Comparison of ENCODE assay signal across 10 mouse cellular contexts in the genomic region with DNA sequence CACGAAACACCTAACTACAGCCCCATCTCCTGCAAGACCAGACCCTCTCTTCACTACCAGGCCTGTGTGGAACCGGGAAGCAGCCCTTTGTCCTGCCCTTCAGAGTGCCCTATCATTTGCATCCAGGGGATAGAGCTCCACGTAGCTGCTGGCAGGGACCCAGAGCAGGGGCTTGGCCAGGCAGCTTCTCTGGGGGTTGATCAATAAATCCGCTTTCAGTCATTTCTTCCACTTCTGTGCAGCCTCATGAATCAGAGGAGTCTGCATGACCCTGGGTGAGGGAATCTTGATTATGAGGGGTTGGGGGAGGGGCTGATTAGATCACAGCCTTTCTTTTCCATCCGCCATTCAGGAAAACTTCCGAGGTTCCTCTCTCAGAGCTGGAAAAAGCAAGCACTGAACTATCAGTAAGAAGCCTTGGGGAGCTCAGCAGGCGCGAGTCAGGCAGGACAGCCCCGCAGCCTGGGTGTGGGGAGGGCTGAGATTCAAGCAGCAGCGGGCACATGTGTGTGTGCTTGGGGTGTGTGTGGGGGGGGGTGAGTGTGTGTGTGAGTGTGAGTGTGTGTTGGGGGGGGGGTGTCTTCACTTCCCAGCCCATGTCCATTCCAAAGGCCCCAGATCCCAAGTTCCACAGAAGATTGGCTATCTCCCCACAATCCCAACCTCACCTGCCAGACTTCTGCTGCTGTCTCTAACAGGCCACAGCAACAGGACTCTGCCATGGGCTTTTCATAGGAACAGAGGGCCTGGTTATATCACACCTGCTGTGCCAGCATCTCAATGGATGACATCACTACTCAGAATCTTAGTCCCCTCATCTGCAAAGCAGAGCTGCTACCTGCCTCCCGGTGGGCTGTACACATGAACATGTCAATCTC. TPM values are rescaled to one million over a fixed set of nuclear protein-coding genes. Genes with fewer than 3 reads are reported as not detected.
DNase-seq lines count a peak whose midpoint lies in the region; ATAC-seq and TF ChIP-seq lines count a peak whose summit lies in the region.
"Had no signal": no experiment of that assay in that cellular context is flagged by ENCODE, and none has a peak within 500 bp of the region (broad histone marks: within the 10 kb centered on the region; RNA-seq: fewer than 3 reads in every experiment).

No protein-coding gene starts in this region.

- WGBS in forebrain, embryonic 10.5 days = 27% methylated on average over 11 of the region's 11 CpGs
- WGBS in forebrain, embryonic 16.5 days = 10% methylated on average over 11 of the region's 11 CpGs
- WGBS in midbrain, embryonic 12.5 days = 18% methylated on average over 11 of the region's 11 CpGs

- peaks cover 47% of the 10 kb centered on the region for H3K27me3 ChIP-seq in forebrain, embryonic 10.5 days (ENCODE audit: poor library complexity, severe bottlenecking)
- no peaks in the 10 kb centered on the region for H3K27me3 ChIP-seq in forebrain, embryonic 16.5 days (replicated peaks; ENCODE audit: control insufficient read depth, insufficient read depth, low read length)
- no peaks in the 10 kb centered on the region for H3K27me3 ChIP-seq in testis, adult 2 months (ENCODE audit: control insufficient read depth, insufficient read depth, low read length)
- H3K27me3 ChIP-seq in midbrain, embryonic 12.5 days = peaks cover 12% of the 10 kb centered on the region; the same call in 1 of the 2 replicates

- no peak for TF ChIP-seq POLR2A in testis, adult 2 months (IDR thresholded peaks at IDR 0.05; ENCODE audit: control insufficient read depth, low read depth, low read length)

- no peak overlapping the region for H3K4me2 ChIP-seq in forebrain, embryonic 16.5 days (ENCODE audit: low read length)
- peak overlapping the region; percentile 13; the same call in 1 of the 2 replicates for H3K4me2 ChIP-seq in midbrain, embryonic 12.5 days (replicated peaks)
- H3K4me2 ChIP-seq: limb, embryonic 15.5 days had no signal

- peak overlapping the region; percentile 76 for H3K27ac ChIP-seq in forebrain, embryonic 10.5 days
- no peak overlapping the region for H3K27ac ChIP-seq in forebrain, embryonic 16.5 days (ENCODE audit: low read length)
- H3K27ac ChIP-seq in testis, adult 2 months (ENCODE audit: control insufficient read depth, insufficient read depth, low read depth, low read length) = peak overlapping the region; percentile 58
- peak overlapping the region; percentile 32 for H3K27ac ChIP-seq in midbrain, embryonic 12.5 days (replicated peaks)
- H3K27ac ChIP-seq: limb, embryonic 15.5 days had no signal

- H3K9me3 ChIP-seq in forebrain, embryonic 10.5 days = no peaks in the 10 kb centered on the region
- no peaks in the 10 kb centered on the region for H3K9me3 ChIP-seq in forebrain, embryonic 16.5 days (ENCODE audit: control insufficient read depth, low read length)
- no peaks in the 10 kb centered on the region for H3K9me3 ChIP-seq in midbrain, embryonic 12.5 days
- H3K9me3 ChIP-seq: limb, embryonic 15.5 days had no signal

- intact Hi-C loops in gastrocnemius, postnatal 14 days (cut with DNase I; ENCODE audit: low total_unique reads) = no loop called here

- no peak for ATAC-seq in forebrain, embryonic 16.5 days
- ATAC-seq in midbrain, embryonic 12.5 days (ENCODE audit: low FRiP score, low read depth) = peak; percentile 19; the same call in 1 of the 2 replicates

- no peak overlapping the region for H3K9ac ChIP-seq in forebrain, embryonic 16.5 days (replicated peaks; ENCODE audit: low read depth, low read length)
- H3K9ac ChIP-seq in midbrain, embryonic 12.5 days (replicated peaks) = peak overlapping the region; percentile 20; the same call in 1 of the 2 replicates
- H3K9ac ChIP-seq: limb, embryonic 15.5 days had no signal

- H3K4me3 ChIP-seq in forebrain, embryonic 10.5 days = 0 out of 2 replicates have a peak overlapping the region, but pooled peaks have one; percentile 7
- H3K4me3 ChIP-seq in forebrain, embryonic 16.5 days (replicated peaks; ENCODE audit: low read length) = no peak overlapping the region
- H3K4me3 ChIP-seq in testis, adult 2 months (ENCODE audit: control insufficient read depth, low read depth, low read length) = no peak overlapping the region
- no peak overlapping the region for H3K4me3 ChIP-seq in midbrain, embryonic 12.5 days
- H3K4me3 ChIP-seq: limb, embryonic 15.5 days had no signal

- H3K4me1 ChIP-seq in forebrain, embryonic 10.5 days = peaks cover 40% of the 10 kb centered on the region
- peaks cover 21% of the 10 kb centered on the region for H3K4me1 ChIP-seq in forebrain, embryonic 16.5 days (replicated peaks; ENCODE audit: control insufficient read depth, insufficient read depth, low read length)
- H3K4me1 ChIP-seq in testis, adult 2 months (ENCODE audit: control insufficient read depth, insufficient read depth, low read length) = peaks cover 13% of the 10 kb centered on the region
- H3K4me1 ChIP-seq in midbrain, embryonic 12.5 days = peaks cover 17% of the 10 kb centered on the region

- no peak for TF ChIP-seq CTCF in testis, adult 2 months (IDR thresholded peaks at IDR 0.05; ENCODE audit: control insufficient read depth, insufficient read depth, insufficient replicate concordance, low read depth, low read length)

- DNase-seq in forebrain, embryonic 10.5 days (ENCODE audit: extremely low spot score, low spot score) = no peak
- no peak for DNase-seq in testis, postnatal 10 days (ENCODE audit: low spot score)
- DNase-seq in urinary bladder, postnatal 36 days (ENCODE audit: low spot score in 2 of 2) = no peak
- no peak for DNase-seq in gastrocnemius, postnatal 14 days
- DNase-seq in spleen, adult 12 weeks (ENCODE audit: low spot score) = no peak
- DNase-seq: gastrocnemius, postnatal 10 days had no signal

- H3K36me3 ChIP-seq in forebrain, embryonic 10.5 days (replicated peaks) = no peaks in the 10 kb centered on the region
- H3K36me3 ChIP-seq in forebrain, embryonic 16.5 days (ENCODE audit: control insufficient read depth, insufficient read depth) = no peaks in the 10 kb centered on the region
- no peaks in the 10 kb centered on the region for H3K36me3 ChIP-seq in testis, adult 2 months (ENCODE audit: control insufficient read depth, insufficient read depth, low read length)
- no peaks in the 10 kb centered on the region for H3K36me3 ChIP-seq in midbrain, embryonic 12.5 days
- H3K36me3 ChIP-seq: limb, embryonic 15.5 days had no signal

RNA-seq across cellular contexts. Expression of a gene that starts 19.2 kb away (rescaled TPM):
- polyA plus RNA-seq in forebrain, embryonic 10.5 days (2016; fragmentation: Nextera tagmentation; extraction: Ambion mirVana) = 0.14 and 0.36 TPM in 2 replicates
- polyA plus RNA-seq in forebrain, embryonic 16.5 days (2015; fragmentation: Nextera tagmentation; extraction: Ambion mirVana) = 21.3 and 21.5 TPM in 2 replicates
- polyA plus RNA-seq in testis, adult 2 months (2012; rRNA removed) = 19.4 and 28.0 TPM in 2 replicates
- 0.64 and 1.0 TPM in 2 replicates for polyA plus RNA-seq in midbrain, embryonic 12.5 days (2016; fragmentation: Nextera tagmentation; extraction: Ambion mirVana)
- under 1 TPM; 0.58 to 0.78 TPM for total RNA-seq in gastrocnemius, postnatal 14 days (2021)

RNA-seq across cellular contexts. Expression of a gene that starts 22.7 kb away (rescaled TPM):
- 0.46 and 0.65 TPM in 2 replicates for polyA plus RNA-seq in forebrain, embryonic 10.5 days (2016; fragmentation: Nextera tagmentation; extraction: Ambion mirVana)
- 0.24 TPM in 1 of 2 replicates, not detected in the other for polyA plus RNA-seq in forebrain, embryonic 16.5 days (2015; fragmentation: Nextera tagmentation; extraction: Ambion mirVana)
- 0.16 and 0.20 TPM in 2 replicates for polyA plus RNA-seq in testis, adult 2 months (2012; rRNA removed)
- not detected in 2 replicates for polyA plus RNA-seq in midbrain, embryonic 12.5 days (2016; fragmentation: Nextera tagmentation; extraction: Ambion mirVana)
- total RNA-seq in gastrocnemius, postnatal 14 days (2021) = 100 to 1,000 TPM; 716 to 830 TPM

RNA-seq across cellular contexts. Expression of a gene that starts 34.0 kb away (rescaled TPM):
- not detected in 2 replicates for polyA plus RNA-seq in forebrain, embryonic 10.5 days (2016; fragmentation: Nextera tagmentation; extraction: Ambion mirVana)
- 1.9 and 2.1 TPM in 2 replicates for polyA plus RNA-seq in forebrain, embryonic 16.5 days (2015; fragmentation: Nextera tagmentation; extraction: Ambion mirVana)
- polyA plus RNA-seq in testis, adult 2 months (2012; rRNA removed) = 0.05 TPM in 1 of 2 replicates, not detected in the other
- 2.3 and 2.9 TPM in 2 replicates for polyA plus RNA-seq in midbrain, embryonic 12.5 days (2016; fragmentation: Nextera tagmentation; extraction: Ambion mirVana)
- total RNA-seq in gastrocnemius, postnatal 14 days (2021) = 1 to 10 TPM; 1.4 to 2.0 TPM

Comparison
In these comparisons a context has a peak if more than half of its experiments do, and no peak if none do; other contexts are left out.
1. RNA of a gene that starts 19.2 kb away (polyA plus RNA-seq): 19.4 to 28.0 TPM in testis, adult 2 months and 21.3 to 21.5 TPM in forebrain, embryonic 16.5 days; 0.64 to 1.0 TPM in midbrain, embryonic 12.5 days and 0.14 to 0.36 TPM in forebrain, embryonic 10.5 days; every median in the first group is over 10 times any median in the second.